Mouse (Mus musculus) brown adipose tissue, adult 24 weeks (tissue): ENCODE measurements around the gene Slc23a3. TPM values are rescaled to one million over a fixed set of nuclear protein-coding genes. Genes with fewer than 3 reads are reported as not detected.
A peak's percentile ranks its signal among the peaks of the same experiment; 100 is the strongest.

ENCODE experiments used
- H3K27ac ChIP-seq: fragments of 200-500 bp; replicated peaks from 2 replicates; pipeline ENCODE4 v1.5.1; 2012; ENCODE audit warnings: low read depth, mild to moderate bottlenecking, low read length
- H3K4me1 ChIP-seq: fragments of 200-500 bp; 2 replicates; pipeline ENCODE4 v1.6.1; 2012; ENCODE audit warnings: low read length, mixed read lengths; ENCODE audit not compliant: control insufficient read depth, insufficient read depth, insufficient read length
- H3K4me3 ChIP-seq: fragments of 200-500 bp; 2 replicates; pipeline ENCODE4 v1.5.1; 2012; ENCODE audit warnings: low read depth, mild to moderate bottlenecking, low read length, moderate library complexity; ENCODE audit not compliant: insufficient read depth
- polyA plus RNA-seq: library from polyadenylated mRNA; stranded (reverse); fragments of >200 nt; gene quantifications from 2 replicates; pipeline ENCODE4 v1.2.4, GENCODE M21; 2012; ENCODE audit not compliant: missing spikeins, insufficient read depth, insufficient read length

Slc23a3 gene
- polyA plus RNA-seq, 1 experiment: not detected

DNA sequence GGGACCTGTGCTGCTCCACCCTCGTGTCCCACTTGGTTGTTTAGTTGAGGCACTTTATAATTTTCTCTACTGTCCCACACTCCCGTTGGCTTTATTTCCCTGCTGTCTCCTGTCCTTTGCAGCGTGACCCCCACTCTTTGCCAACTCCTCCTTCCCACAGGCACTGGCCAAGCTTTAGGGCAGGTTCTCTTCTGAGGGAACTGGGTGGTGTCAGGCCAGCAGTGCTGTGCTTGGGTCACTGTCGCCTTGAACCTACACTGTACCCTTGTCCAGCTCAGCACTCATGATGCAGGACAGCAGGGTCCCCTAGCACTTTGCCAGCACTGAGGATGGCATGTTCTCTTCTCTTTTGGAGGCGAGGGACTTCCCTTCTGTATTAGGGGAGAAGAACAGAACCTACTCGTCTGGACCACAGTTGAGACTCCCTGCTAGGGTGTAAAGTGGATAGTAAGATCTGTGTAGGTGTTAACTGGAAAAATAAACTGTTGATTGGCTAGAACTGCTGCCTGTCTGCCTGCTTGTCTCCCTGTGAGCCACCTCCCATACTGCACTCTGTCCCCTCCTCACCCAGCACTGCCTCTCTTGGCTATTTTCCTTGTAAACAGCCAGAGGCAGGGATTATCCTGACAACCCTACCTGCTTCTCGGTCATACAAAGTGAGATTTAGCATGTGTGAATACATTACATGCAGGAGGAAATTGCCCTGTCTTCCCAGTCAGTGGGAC lies 13.9 kb upstream of the Slc23a3 start:
- no peaks in the 10 kb centered on the region for H3K4me1 ChIP-seq
- H3K27ac ChIP-seq: no peak overlapping the region
- H3K4me3 ChIP-seq: no peak overlapping the region

GRCm38 (mm10) chr1:75145589-75145988 lies 11.9 kb upstream of the Slc23a3 start:
- H3K4me3 ChIP-seq: no peak overlapping the region
- H3K27ac ChIP-seq: no peak overlapping the region

GRCm38 (mm10) chr1:75142301-75143261 lies 8.9 kb upstream of the Slc23a3 start, which contains the start of the genes Cnppd1 and Retreg2:
TSS of gene Cnppd1 (minus strand) at chr1:75142711.
TSS of gene Retreg2 (plus strand) at chr1:75142778.
- peak within 1 kb of the TSS; percentile 91 for H3K27ac ChIP-seq
- peak within 1 kb of the TSS; percentile 69 for H3K4me3 ChIP-seq
- H3K4me1 ChIP-seq: no peaks in the 10 kb centered on the region

More at GRCm38 (mm10) chr1:75145589-75145988, 11.9 kb upstream of the Slc23a3 start:
- H3K4me1 ChIP-seq: no peaks in the 10 kb centered on the region

DNA sequence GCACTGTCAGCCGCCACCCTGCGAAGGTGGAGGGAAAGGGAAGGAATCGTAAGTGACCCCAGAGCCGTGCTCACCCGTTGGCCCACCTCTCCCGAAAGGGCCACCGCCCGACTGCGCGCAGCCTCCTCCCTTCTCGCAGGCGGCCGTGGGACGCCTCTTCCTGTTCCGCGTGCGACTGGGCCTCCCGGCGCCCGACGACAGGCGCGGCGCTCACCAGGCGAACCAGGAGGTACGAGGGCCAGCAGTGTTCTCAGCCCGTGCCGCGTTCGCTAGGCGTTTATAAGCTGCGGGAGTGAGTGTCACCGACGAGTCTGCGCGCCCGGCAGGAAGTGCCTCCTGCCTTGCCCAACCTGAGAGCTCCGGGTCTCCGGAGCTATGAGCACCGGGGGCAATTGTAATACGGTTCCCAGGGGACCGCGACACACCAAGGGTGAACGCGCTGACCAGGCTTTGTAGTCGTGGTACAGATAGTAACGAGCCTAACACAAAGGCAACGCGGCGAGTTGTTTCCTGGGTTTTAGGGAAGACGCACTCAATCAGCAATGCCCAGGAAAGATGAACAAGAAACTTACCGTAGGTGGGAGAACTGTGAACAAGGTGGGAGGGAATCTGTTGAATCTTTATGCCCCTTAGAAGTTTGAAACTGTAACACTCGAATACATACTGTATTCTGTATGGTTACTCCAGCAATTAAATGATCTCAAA lies 7.9 kb upstream of the Slc23a3 start:
- H3K27ac ChIP-seq: peak overlapping the region; percentile 91
- no peaks in the 10 kb centered on the region for H3K4me1 ChIP-seq
- peak overlapping the region; percentile 69 for H3K4me3 ChIP-seq

DNA sequence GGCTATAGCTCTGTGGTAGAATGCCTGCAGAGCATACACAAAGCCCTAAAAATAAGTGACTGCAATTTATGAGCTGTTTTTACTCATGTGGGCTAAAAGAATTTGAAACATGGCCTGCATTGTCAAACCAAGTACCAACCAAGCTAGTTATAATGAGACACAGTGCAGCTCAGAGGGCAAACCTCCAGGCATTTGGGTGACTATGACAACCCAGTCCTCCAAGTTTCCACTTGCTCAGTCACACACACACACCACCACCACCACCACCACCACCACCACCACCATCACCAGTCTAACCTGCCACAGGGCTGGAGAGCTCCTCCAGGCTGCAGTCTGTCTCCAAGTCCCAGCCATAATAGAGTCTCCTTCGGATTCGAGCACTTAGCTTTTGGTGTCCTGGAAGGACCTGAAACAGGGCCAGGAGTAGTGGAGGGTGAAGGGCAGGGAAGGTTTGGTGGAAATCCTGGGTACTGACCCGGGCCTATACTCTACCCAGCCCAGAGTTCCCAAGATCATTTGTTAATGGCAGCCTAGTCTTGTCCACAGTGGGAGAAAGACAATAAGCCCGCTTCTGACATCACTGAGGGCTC lies 7.0 kb upstream of the Slc23a3 start:
- peak overlapping the region; percentile 91 for H3K27ac ChIP-seq
- peak overlapping the region; percentile 69 for H3K4me3 ChIP-seq
- H3K4me1 ChIP-seq: no peaks in the 10 kb centered on the region

DNA sequence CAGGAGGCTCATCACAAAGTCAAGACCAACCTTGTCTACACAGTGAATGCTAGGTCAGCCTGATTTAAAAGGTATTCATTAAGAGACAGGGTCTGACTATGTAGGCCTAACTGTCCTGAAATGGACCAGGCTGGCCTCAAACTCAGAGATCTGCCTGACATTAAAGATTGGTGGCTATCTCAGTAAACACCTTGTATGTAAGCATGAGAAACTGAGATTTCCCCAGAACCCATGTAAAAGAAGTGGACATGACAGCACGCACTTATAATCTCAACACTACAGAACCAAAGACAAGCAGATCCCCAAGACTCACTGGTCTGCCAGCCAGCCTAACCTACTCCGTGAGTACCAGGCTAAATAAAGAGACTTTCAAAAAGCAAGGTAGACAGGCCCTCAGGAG lies 4.8 kb upstream of the Slc23a3 start:
- H3K27ac ChIP-seq: no peak overlapping the region
- no peak overlapping the region for H3K4me3 ChIP-seq
- no peaks in the 10 kb centered on the region for H3K4me1 ChIP-seq

- Histone ChIP-seq H3K4me3 (no peak overlapping the region), H3K27ac (no peak overlapping the region), H3K4me1 (no peaks in the 10 kb centered on the region)
Observed at GRCm38 (mm10) chr1:75136730-75137129, 3.0 kb upstream of the Slc23a3 start.

DNA sequence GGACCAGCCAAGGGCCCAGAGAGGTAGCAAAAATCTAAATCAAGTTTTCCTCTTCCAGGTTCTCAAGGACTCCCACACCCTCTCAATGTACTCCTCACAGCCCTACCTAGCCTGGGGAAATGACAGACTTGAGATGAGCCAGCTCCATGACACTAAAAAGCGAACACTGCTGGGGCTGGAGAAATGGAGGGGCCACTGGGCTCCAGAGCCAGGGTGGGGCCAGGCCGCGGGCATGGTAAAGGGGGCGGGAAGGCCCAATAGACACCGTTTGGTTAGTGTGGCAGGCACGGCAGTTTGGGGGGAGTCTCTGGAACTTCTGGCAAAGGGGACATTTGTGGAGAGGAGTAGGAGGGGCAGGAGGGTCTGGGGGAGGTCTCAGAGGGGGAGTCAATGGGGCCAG lies 2.6 kb upstream of the Slc23a3 start:
- Histone ChIP-seq H3K27ac (no peak overlapping the region), H3K4me3 (no peak overlapping the region), H3K4me1 (no peaks in the 10 kb centered on the region)

DNA sequence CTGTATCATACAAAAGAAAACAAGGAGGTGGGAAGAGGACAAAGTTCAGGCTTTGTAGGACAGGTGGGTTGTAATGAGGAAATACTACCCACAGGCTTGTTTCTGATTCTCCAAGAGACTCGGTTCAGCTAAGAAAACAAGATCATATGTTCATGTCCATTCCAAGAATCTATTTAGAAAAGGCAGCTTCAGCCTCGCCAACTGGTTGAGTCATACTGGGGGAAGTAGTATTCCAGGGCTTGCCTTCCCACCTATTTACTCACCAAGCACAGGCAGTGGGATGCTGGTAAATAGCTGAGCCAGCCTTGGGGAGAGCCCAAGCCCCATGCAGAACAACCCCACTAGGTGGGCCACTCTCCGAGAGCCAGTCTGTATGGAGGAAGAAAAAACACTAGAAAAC lies 5.0 kb downstream of the Slc23a3 start:
- Histone ChIP-seq H3K27ac (no peak overlapping the region), H3K4me1 (peaks cover 3% of the 10 kb centered on the region; the same call in 1 of the 2 replicates)

GRCm38 (mm10) chr1:75125418-75125817 lies 8.3 kb downstream of the Slc23a3 start:
- H3K27ac ChIP-seq: peak overlapping the region; percentile 40; the same call in 1 of the 2 replicates
- peak overlapping the region; percentile 83 for H3K4me3 ChIP-seq
- H3K4me1 ChIP-seq: peaks cover 3% of the 10 kb centered on the region; the same call in 1 of the 2 replicates

More for the DNA sequence above, 5.0 kb downstream of the Slc23a3 start:
- H3K4me3 ChIP-seq: no peak overlapping the region

- peak within 1 kb of the TSS; percentile 83 for H3K4me3 ChIP-seq
Observed at GRCm38 (mm10) chr1:75124346-75125321, 9.1 kb downstream of the Slc23a3 start, which contains the start of gene Nhej1. TSS of gene Nhej1 (minus strand) at chr1:75125200.

DNA sequence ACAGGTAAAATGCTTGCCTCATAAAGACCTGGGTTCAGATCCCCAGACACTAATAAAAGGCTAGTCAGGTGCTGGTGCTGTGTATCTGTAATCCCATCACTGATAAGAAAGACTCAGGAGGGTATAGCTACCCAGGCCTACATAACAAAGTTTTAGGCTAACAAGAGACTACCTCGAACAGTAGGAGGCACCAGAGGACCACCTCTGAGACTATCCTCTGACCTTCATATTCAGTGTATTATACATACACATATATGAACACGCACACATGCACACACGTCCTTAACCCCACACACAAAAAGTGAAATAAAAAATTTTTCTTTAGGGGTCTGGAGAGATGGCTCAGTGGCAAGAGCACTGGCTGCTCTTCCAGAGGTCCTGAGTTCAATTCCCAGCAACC lies 11.5 kb downstream of the Slc23a3 start:
- Histone ChIP-seq H3K27ac (no peak overlapping the region), H3K4me1 (peaks cover 3% of the 10 kb centered on the region; the same call in 1 of the 2 replicates), H3K4me3 (no peak overlapping the region)

More at GRCm38 (mm10) chr1:75124346-75125321, 9.1 kb downstream of the Slc23a3 start, which contains the start of gene Nhej1:
- peak within 1 kb of the TSS; percentile 96 for H3K27ac ChIP-seq
- peaks cover 3% of the 10 kb centered on the region; the same call in 1 of the 2 replicates for H3K4me1 ChIP-seq
